8 mouse cellular contexts compared by ENCODE assay signal in genomic region chr11:101174851-101175628, GRCm38 (mm10). TPM values are rescaled to one million over a fixed set of nuclear protein-coding genes. Genes with fewer than 3 reads are reported as not detected.
DNase-seq lines count a peak whose midpoint lies in the region; ATAC-seq and TF ChIP-seq lines count a peak whose summit lies in the region.

TSS of gene Ccr10 (minus strand) at chr11:101175443.

- peaks cover 17% of the 10 kb centered on the region for H3K79me2 ChIP-seq in CH12.LX (replicated peaks; ENCODE audit: control insufficient read depth, extremely low read depth, insufficient read depth, poor library complexity, severe bottlenecking)

- TF ChIP-seq CTCF in cerebellum, adult 2 months (IDR thresholded peaks at IDR 0.05; ENCODE audit: borderline replicate concordance, insufficient read depth, low read depth, low read length) = peak; percentile 62
- peak; percentile 27 to 76; a peak in 3 of 4 replicates for TF ChIP-seq CTCF in CH12.LX (conservative IDR thresholded peaks at IDR 0.05 in 1 of 2, IDR thresholded peaks at IDR 0.05 in 1 of 2; ENCODE audit: low read depth in 2 of 2, low read length in 2 of 2)

- TF ChIP-seq RAD21 in CH12.LX (IDR thresholded peaks at IDR 0.05; ENCODE audit: low read depth, low read length) = peak; percentile 43

- H3K27ac ChIP-seq in cerebellum, adult 2 months (ENCODE audit: insufficient read depth, low read length) = peak within 1 kb of the TSS; percentile 96
- H3K27ac ChIP-seq in CH12.LX (ENCODE audit: insufficient read depth, low read depth) = peak within 1 kb of the TSS; percentile 78
- no peak within 1 kb of the TSS for H3K27ac ChIP-seq in forebrain, embryonic 11.5 days (ENCODE audit: low read depth, low read length)
- no peak within 1 kb of the TSS for H3K27ac ChIP-seq in limb, embryonic 13.5 days

- dilution Hi-C loops in CH12.LX (cut with MboI; ENCODE audit: extremely low pct_ligation_motif_present, extremely low pct_unique_long_range_greater_than_20kb, low sequenced_read_pairs) = no loop called here

- H3K4me3 ChIP-seq in cerebellum, adult 2 months (replicated peaks; ENCODE audit: insufficient read depth, low read depth, low read length) = peak within 1 kb of the TSS; percentile 76
- H3K4me3 ChIP-seq in CH12.LX (replicated peaks in 1 of 3; ENCODE audit: low read depth in 2 of 3, low read length in 2 of 3, poor library complexity in 1 of 3) = peak within 1 kb of the TSS; percentile 64 to 79 (median 68)
- H3K4me3 ChIP-seq in forebrain, embryonic 11.5 days (ENCODE audit: low read depth, low read length) = peak within 1 kb of the TSS; percentile 23
- H3K4me3 ChIP-seq in limb, embryonic 13.5 days = peak within 1 kb of the TSS; percentile 40

- ATAC-seq in forebrain, embryonic 11.5 days (replicated peaks; ENCODE audit: low FRiP score) = no peak
- ATAC-seq in limb, embryonic 13.5 days (ENCODE audit: low FRiP score, low read depth) = no peak
- ATAC-seq in megakaryocyte progenitor cell, adult 5-6 weeks (replicated peaks; ENCODE audit: poor library complexity) = no peak

- peak; percentile 65 to 69 for DNase-seq in cerebellum, adult 2 months
- no peak for DNase-seq in cerebellum, adult 8-10 months
- peak; percentile 62 for DNase-seq in CH12.LX (ENCODE audit: extremely low read depth)
- DNase-seq in forebrain, embryonic 11.5 days (ENCODE audit: low spot score) = no peak
- DNase-seq in retina, postnatal 1 day = peak; percentile 62
- no peak for DNase-seq in thymus, postnatal 0 days (ENCODE audit: low spot score)

- TF ChIP-seq EP300 in CH12.LX (IDR thresholded peaks at IDR 0.05; ENCODE audit: low read length) = 0 out of 2 replicates have a peak, but pooled peaks have one; percentile 18

- peak within 1 kb of the TSS; percentile 91 for H3K4me2 ChIP-seq in CH12.LX (ENCODE audit: insufficient read depth, low read depth, poor library complexity, severe bottlenecking)
- peak within 1 kb of the TSS; percentile 64 for H3K4me2 ChIP-seq in forebrain, embryonic 11.5 days (ENCODE audit: low read depth, low read length, severe bottlenecking)
- H3K4me2 ChIP-seq in limb, embryonic 13.5 days (replicated peaks) = peak within 1 kb of the TSS; percentile 89

- peaks cover 30% of the 10 kb centered on the region for H3K4me1 ChIP-seq in cerebellum, adult 2 months (ENCODE audit: control insufficient read depth, insufficient read depth, low read length)
- peaks cover 9 to 70% of the 10 kb centered on the region in 2 experiments for H3K4me1 ChIP-seq in CH12.LX (ENCODE audit: control insufficient read depth in 1 of 2, insufficient read depth in 2 of 2)
- peaks cover 28% of the 10 kb centered on the region for H3K4me1 ChIP-seq in forebrain, embryonic 11.5 days (replicated peaks; ENCODE audit: control insufficient read depth, insufficient read depth, low read length)
- peaks cover 64% of the 10 kb centered on the region for H3K4me1 ChIP-seq in limb, embryonic 13.5 days

- no peaks in the 10 kb centered on the region for H3K27me3 ChIP-seq in cerebellum, adult 2 months (ENCODE audit: control insufficient read depth, insufficient read depth, low read length)
- H3K27me3 ChIP-seq in CH12.LX (replicated peaks) = peaks cover 7% of the 10 kb centered on the region
- H3K27me3 ChIP-seq in forebrain, embryonic 11.5 days (ENCODE audit: control insufficient read depth, insufficient read depth, low read length) = peaks cover 65% of the 10 kb centered on the region
- H3K27me3 ChIP-seq in limb, embryonic 13.5 days = peaks cover 77% of the 10 kb centered on the region

- 12% methylated on average over 14 of the region's 14 CpGs for WGBS in cerebellum, adult 2 months
- 25% methylated on average over 14 of the region's 14 CpGs for WGBS in forebrain, embryonic 11.5 days
- 27% methylated on average over 14 of the region's 14 CpGs for WGBS in limb, embryonic 13.5 days

- H3K9me3 ChIP-seq in CH12.LX (replicated peaks; ENCODE audit: low read length) = no peaks in the 10 kb centered on the region
- H3K9me3 ChIP-seq in forebrain, embryonic 11.5 days (ENCODE audit: control insufficient read depth, low read length) = no peaks in the 10 kb centered on the region
- H3K9me3 ChIP-seq in limb, embryonic 13.5 days = no peaks in the 10 kb centered on the region

- in situ Hi-C loops in CH12.LX (cut with MboI; ENCODE audit: low pct_ligation_motif_present, low pct_unique_long_range_greater_than_20kb, low sequenced_read_pairs) = loop anchor here (5.0 kb wide), 1 partner anchor 38 kb away; no protein-coding TSS in a partner anchor

- no peak for TF ChIP-seq POLR2A in cerebellum, adult 2 months (IDR thresholded peaks at IDR 0.05; ENCODE audit: borderline replicate concordance, insufficient read depth, low read length)
- no peak for TF ChIP-seq POLR2A in CH12.LX (IDR thresholded peaks at IDR 0.05; ENCODE audit: low read depth, low read length)

- peaks cover 0 to 23% of the 10 kb centered on the region in 2 experiments for H3K36me3 ChIP-seq in CH12.LX (replicated peaks in 1 of 2; ENCODE audit: control insufficient read depth in 1 of 2, insufficient read depth in 1 of 2, low read length in 1 of 2)
- no peaks in the 10 kb centered on the region for H3K36me3 ChIP-seq in forebrain, embryonic 11.5 days (ENCODE audit: control insufficient read depth, insufficient read depth, low read length)
- no peaks in the 10 kb centered on the region for H3K36me3 ChIP-seq in limb, embryonic 13.5 days

- H3K9ac ChIP-seq in CH12.LX (ENCODE audit: insufficient read depth, low read depth) = peak within 1 kb of the TSS; percentile 54
- H3K9ac ChIP-seq in forebrain, embryonic 11.5 days (ENCODE audit: low read length) = peak within 1 kb of the TSS; percentile 49; the same call in 1 of the 2 replicates
- H3K9ac ChIP-seq in limb, embryonic 13.5 days = peak within 1 kb of the TSS; percentile 63; the same call in 1 of the 2 replicates

TF ChIP-seq in CH12.LX, 34 proteins besides CTCF, POLR2A, EP300 and RAD21:
- TF ChIP-seq TCF12 (IDR thresholded peaks at IDR 0.05; ENCODE audit: low read depth, low read length) (peak; percentile 45; the same call in 1 of the 2 replicates), ELF1 (IDR thresholded peaks at IDR 0.05; ENCODE audit: low read depth, low read length) (peak; percentile 51), PAX5 (IDR thresholded peaks at IDR 0.05; ENCODE audit: low read length) (no peak), MYC (IDR thresholded peaks at IDR 0.05; ENCODE audit: low read depth, low read length) (no peak), JUN (IDR thresholded peaks at IDR 0.05; ENCODE audit: insufficient read depth, low read depth, low read length) (no peak), GABPA (IDR thresholded peaks at IDR 0.05; ENCODE audit: insufficient replicate concordance, low read depth, low read length) (no peak), SIN3A (IDR thresholded peaks at IDR 0.05; ENCODE audit: low read length) (peak; percentile 88), NRF1 (IDR thresholded peaks at IDR 0.05; ENCODE audit: low read depth, low read length) (0 out of 2 replicates have a peak, but pooled peaks have one; percentile 17), MAX (IDR thresholded peaks at IDR 0.05; ENCODE audit: low read length) (peak; percentile 63; the same call in 1 of the 2 replicates), NELFE (IDR thresholded peaks at IDR 0.05; ENCODE audit: low read depth, low read length) (peak; percentile 48), KAT2A (IDR thresholded peaks at IDR 0.05; ENCODE audit: insufficient replicate concordance, low read length) (no peak), ZNF384 (IDR thresholded peaks at IDR 0.05; ENCODE audit: low read depth, low read length) (peak; percentile 6; the same call in 1 of the 2 replicates), MAFK (IDR thresholded peaks at IDR 0.05; ENCODE audit: insufficient replicate concordance, low read length) (0 out of 2 replicates have a peak, but pooled peaks have one; percentile 45), IRF4 (IDR thresholded peaks at IDR 0.05; ENCODE audit: low read depth, low read length) (no peak), MXI1 (IDR thresholded peaks at IDR 0.05; ENCODE audit: low read depth, low read length) (peak; percentile 41; the same call in 1 of the 2 replicates), MAZ (IDR thresholded peaks at IDR 0.05; ENCODE audit: low read depth, low read length) (no peak; the same call in none of the 2 replicates), ZC3H11A (IDR thresholded peaks at IDR 0.05; ENCODE audit: low read depth, low read length) (no peak), SMC3 (IDR thresholded peaks at IDR 0.05; ENCODE audit: low read depth, low read length) (peak; percentile 64), TBP (conservative IDR thresholded peaks at IDR 0.05; ENCODE audit: low read depth, low read length) (no peak), CHD2 (IDR thresholded peaks at IDR 0.05; ENCODE audit: low read length) (no peak), POLR2AphosphoS2 (IDR thresholded peaks at IDR 0.05; ENCODE audit: low read depth, low read length) (no peak), USF1 (IDR thresholded peaks at IDR 0.05; ENCODE audit: low read depth, low read length) (no peak), MEF2A (IDR thresholded peaks at IDR 0.05; ENCODE audit: borderline replicate concordance, low read depth, low read length) (peak; percentile 18; the same call in 1 of the 2 replicates), ETS1 (conservative IDR thresholded peaks at IDR 0.05; ENCODE audit: low read depth, low read length) (0 out of 2 replicates have a peak, but pooled peaks have one; percentile 19), ZMIZ1 (IDR thresholded peaks at IDR 0.05; ENCODE audit: low read depth, low read length) (0 out of 2 replicates have a peak, but pooled peaks have one; percentile 22), HCFC1 (IDR thresholded peaks at IDR 0.05; ENCODE audit: low read depth, low read length) (peak; percentile 42; the same call in 1 of the 2 replicates), BHLHE40 (IDR thresholded peaks at IDR 0.05; ENCODE audit: low read depth, low read length) (no peak), ZKSCAN1 (IDR thresholded peaks at IDR 0.05; ENCODE audit: borderline replicate concordance, low read depth, low read length) (no peak), JUND (conservative IDR thresholded peaks at IDR 0.05; ENCODE audit: low read depth, low read length) (no peak)

RNA-seq across cellular contexts. Expression of gene Ccr10, which starts in this region (rescaled TPM):
- 0.82 and 1.0 TPM in 2 replicates for polyA plus RNA-seq in cerebellum, adult 2 months (2012; rRNA removed)
- total RNA-seq in CH12.LX (2012; rRNA removed) (29.6 and 58.7 TPM in 2 replicates), CH12.LX (2014; rRNA removed) (14.1 and 17.2 TPM in 2 replicates)
- 12.3 TPM in 2 replicates for polyA plus RNA-seq in CH12.LX (2012; ENCODE audit: insufficient read length, low read depth)
- polyA plus RNA-seq in forebrain, embryonic 11.5 days (2014; fragmentation: Nextera tagmentation; extraction: Ambion mirVana) = 0.17 TPM in 1 of 2 replicates, not detected in the other
- 0.10 TPM in 1 of 2 replicates, not detected in the other for polyA plus RNA-seq in limb, embryonic 13.5 days (2015; fragmentation: Nextera tagmentation; extraction: Ambion mirVana)
- total RNA-seq in megakaryocyte progenitor cell, adult 5-6 weeks (2015) = not detected in 2 replicates
- 0.41 TPM in 1 of 2 replicates, not detected in the other for total RNA-seq in megakaryocyte progenitor cell, adult 5-6 weeks (2017)
- 1.7 and 1.8 TPM in 2 replicates for polyA plus RNA-seq in thymus, postnatal 0 days (2015; fragmentation: Nextera tagmentation; extraction: Ambion mirVana)

Comparison
In these comparisons a context has a peak if more than half of its experiments do, and no peak if none do; other contexts are left out.
1. RNA of gene Ccr10 (total RNA-seq): 14.1 to 58.7 TPM in CH12.LX; 0.41 TPM in megakaryocyte progenitor cell, adult 5-6 weeks; every median in the first group is over 10 times any median in the second.
2. DNase-seq: peak in cerebellum, adult 2 months (2 of 2), CH12.LX (single experiment) and retina, postnatal 1 day (single experiment); none in cerebellum, adult 8-10 months (single experiment), forebrain, embryonic 11.5 days (single experiment) and thymus, postnatal 0 days (single experiment).
3. H3K27ac ChIP-seq: peak in cerebellum, adult 2 months (single experiment) and CH12.LX (single experiment); none in forebrain, embryonic 11.5 days (single experiment) and limb, embryonic 13.5 days (single experiment).
4. H3K4me3 ChIP-seq: peak in every context shown above with its lines; median percentile 76 in cerebellum, adult 2 months; 68 in CH12.LX; 40 in limb, embryonic 13.5 days; 23 in forebrain, embryonic 11.5 days.
5. Peak in every context shown above with its lines, with median percentiles within 50 percentile points of each other: H3K4me2 ChIP-seq and H3K9ac ChIP-seq.